In genomic region chr14:12391167-12391566, GRCm38 (mm10) we compare ENCODE assay signal across 20 mouse cellular contexts. TPM values are rescaled to one million over a fixed set of nuclear protein-coding genes. Genes with fewer than 3 reads are reported as not detected.
A peak's percentile ranks its signal among the peaks of the same experiment; 100 is the strongest.
DNase-seq lines count a peak whose midpoint lies in the region; ATAC-seq and TF ChIP-seq lines count a peak whose summit lies in the region.
"Had no signal": no experiment of that assay in that cellular context is flagged by ENCODE, and none has a peak within 500 bp of the region (broad histone marks: within the 10 kb centered on the region; RNA-seq: fewer than 3 reads in every experiment).

No protein-coding gene starts in this region.

- WGBS in hindbrain, embryonic 13.5 days: 39% methylated on average over 7 of the region's 7 CpGs
- WGBS in hindbrain, embryonic 11.5 days: 49% methylated on average over 7 of the region's 7 CpGs
- 45% methylated on average over 7 of the region's 7 CpGs for WGBS in midbrain, postnatal 0 days
- WGBS in midbrain, embryonic 15.5 days: 39% methylated on average over 7 of the region's 7 CpGs
- WGBS in stomach, embryonic 14.5 days: 62% methylated on average over 7 of the region's 7 CpGs

- no peaks in the 10 kb centered on the region for H3K36me3 ChIP-seq in hindbrain, embryonic 13.5 days
- H3K36me3 ChIP-seq in hindbrain, embryonic 11.5 days (ENCODE audit: control insufficient read depth, insufficient read depth, low read length): no peaks in the 10 kb centered on the region
- H3K36me3 ChIP-seq in midbrain, postnatal 0 days (ENCODE audit: insufficient read depth, low read length): no peaks in the 10 kb centered on the region
- no peaks in the 10 kb centered on the region for H3K36me3 ChIP-seq in midbrain, embryonic 15.5 days (replicated peaks)
- H3K36me3 ChIP-seq in stomach, embryonic 14.5 days (ENCODE audit: control insufficient read depth, insufficient read depth, low read length): no peaks in the 10 kb centered on the region
- H3K36me3 ChIP-seq: kidney, embryonic 15.5 days; liver, embryonic 13.5 days; neural tube, embryonic 12.5 days had no signal

- H3K9ac ChIP-seq in hindbrain, embryonic 13.5 days: no peak overlapping the region
- no peak overlapping the region for H3K9ac ChIP-seq in hindbrain, embryonic 11.5 days (ENCODE audit: low read depth, low read length)
- no peak overlapping the region for H3K9ac ChIP-seq in midbrain, postnatal 0 days (replicated peaks; ENCODE audit: low read length, poor library complexity, severe bottlenecking)
- H3K9ac ChIP-seq in midbrain, embryonic 15.5 days: no peak overlapping the region
- H3K9ac ChIP-seq in stomach, embryonic 14.5 days (replicated peaks; ENCODE audit: low read depth, low read length): no peak overlapping the region
- H3K9ac ChIP-seq: kidney, embryonic 15.5 days; liver, embryonic 13.5 days; neural tube, embryonic 12.5 days had no signal

- H3K4me3 ChIP-seq in hindbrain, embryonic 13.5 days: no peak overlapping the region
- no peak overlapping the region for H3K4me3 ChIP-seq in hindbrain, embryonic 11.5 days (ENCODE audit: low read depth, low read length)
- H3K4me3 ChIP-seq in midbrain, postnatal 0 days (ENCODE audit: low read depth, low read length): no peak overlapping the region
- H3K4me3 ChIP-seq in midbrain, embryonic 15.5 days: no peak overlapping the region
- no peak overlapping the region for H3K4me3 ChIP-seq in stomach, embryonic 14.5 days (ENCODE audit: low read depth, low read length)
- H3K4me3 ChIP-seq: kidney, embryonic 15.5 days; liver, embryonic 13.5 days; neural tube, embryonic 12.5 days had no signal

- peak; percentile 9; the same call in 1 of the 2 replicates for ATAC-seq in hindbrain, embryonic 13.5 days (ENCODE audit: low FRiP score)
- ATAC-seq in hindbrain, embryonic 11.5 days (ENCODE audit: low FRiP score): no peak
- ATAC-seq in midbrain, postnatal 0 days (ENCODE audit: low FRiP score): peak; percentile 29; the same call in 1 of the 2 replicates
- ATAC-seq in midbrain, embryonic 15.5 days (replicated peaks): no peak
- ATAC-seq in stomach, embryonic 14.5 days (ENCODE audit: insufficient number of reproducible peaks, insufficient read depth, low FRiP score, low read depth): 0 out of 2 replicates have a peak, but pooled peaks have one; percentile 58
- ATAC-seq: activated CD4-positive, CD25-positive, alpha-beta regulatory T cell, adult 4 months; midbrain, embryonic 16.5 days had no signal

- DNase-seq in hindbrain, embryonic 11.5 days (ENCODE audit: low spot score): no peak
- peak; percentile 28 for DNase-seq in midbrain, postnatal 0 days (ENCODE audit: low spot score)
- peak; percentile 11 for DNase-seq in fat pad, adult 2 months (ENCODE audit: extremely low read depth, low read depth, low spot score)
- no peak for DNase-seq in gastrocnemius, postnatal 25 days
- no peak for DNase-seq in right cerebral cortex, postnatal 36 days (ENCODE audit: low spot score in 2 of 2)
- DNase-seq: liver, embryonic 13.5 days; lung, postnatal 36 days; spleen, adult 18-20 months had no signal

- H3K27ac ChIP-seq in hindbrain, embryonic 13.5 days: no peak overlapping the region
- no peak overlapping the region for H3K27ac ChIP-seq in hindbrain, embryonic 11.5 days (ENCODE audit: low read depth, low read length)
- no peak overlapping the region for H3K27ac ChIP-seq in midbrain, postnatal 0 days (ENCODE audit: low read depth, low read length)
- no peak overlapping the region for H3K27ac ChIP-seq in midbrain, embryonic 15.5 days
- no peak overlapping the region for H3K27ac ChIP-seq in stomach, embryonic 14.5 days (ENCODE audit: low read length)
- H3K27ac ChIP-seq: kidney, embryonic 15.5 days; liver, embryonic 13.5 days; neural tube, embryonic 12.5 days had no signal

- no peak for TF ChIP-seq CTCF in midbrain, postnatal 0 days (IDR thresholded peaks at IDR 0.05)

- H3K9me3 ChIP-seq in hindbrain, embryonic 13.5 days: no peaks in the 10 kb centered on the region
- no peaks in the 10 kb centered on the region for H3K9me3 ChIP-seq in hindbrain, embryonic 11.5 days (ENCODE audit: control insufficient read depth, low read length)
- no peaks in the 10 kb centered on the region for H3K9me3 ChIP-seq in midbrain, postnatal 0 days (ENCODE audit: low read length)
- H3K9me3 ChIP-seq in midbrain, embryonic 15.5 days: no peaks in the 10 kb centered on the region
- H3K9me3 ChIP-seq in stomach, embryonic 14.5 days (ENCODE audit: control insufficient read depth, low read depth, low read length): no peaks in the 10 kb centered on the region
- H3K9me3 ChIP-seq: kidney, embryonic 15.5 days; liver, embryonic 13.5 days; neural tube, embryonic 12.5 days had no signal

- no peak overlapping the region for H3K4me2 ChIP-seq in hindbrain, embryonic 13.5 days
- no peak overlapping the region for H3K4me2 ChIP-seq in hindbrain, embryonic 11.5 days (replicated peaks; ENCODE audit: low read depth, low read length)
- no peak overlapping the region for H3K4me2 ChIP-seq in midbrain, postnatal 0 days (ENCODE audit: low read depth, low read length, poor library complexity, severe bottlenecking)
- no peak overlapping the region for H3K4me2 ChIP-seq in midbrain, embryonic 15.5 days
- H3K4me2 ChIP-seq in stomach, embryonic 14.5 days (replicated peaks; ENCODE audit: low read depth, low read length): no peak overlapping the region
- H3K4me2 ChIP-seq: kidney, embryonic 15.5 days; liver, embryonic 13.5 days; neural tube, embryonic 12.5 days had no signal

- H3K4me1 ChIP-seq in hindbrain, embryonic 13.5 days (replicated peaks): peaks cover 46% of the 10 kb centered on the region
- H3K4me1 ChIP-seq in hindbrain, embryonic 11.5 days (replicated peaks; ENCODE audit: control insufficient read depth, insufficient read depth, low read length): peaks cover 10% of the 10 kb centered on the region
- no peaks in the 10 kb centered on the region for H3K4me1 ChIP-seq in midbrain, postnatal 0 days (ENCODE audit: insufficient read depth, low read length)
- peaks cover 21% of the 10 kb centered on the region for H3K4me1 ChIP-seq in midbrain, embryonic 15.5 days
- H3K4me1 ChIP-seq in stomach, embryonic 14.5 days (ENCODE audit: control insufficient read depth, insufficient read depth, low read length): no peaks in the 10 kb centered on the region
- H3K4me1 ChIP-seq: liver, embryonic 13.5 days had no signal

- H3K27me3 ChIP-seq in hindbrain, embryonic 13.5 days: peaks cover 97% of the 10 kb centered on the region
- H3K27me3 ChIP-seq in hindbrain, embryonic 11.5 days (ENCODE audit: control insufficient read depth, insufficient read depth, low read length): peaks cover 80% of the 10 kb centered on the region
- H3K27me3 ChIP-seq in midbrain, postnatal 0 days (ENCODE audit: insufficient read depth, low read length): peaks cover 33% of the 10 kb centered on the region
- peaks cover 79% of the 10 kb centered on the region for H3K27me3 ChIP-seq in midbrain, embryonic 15.5 days (replicated peaks)
- H3K27me3 ChIP-seq in stomach, embryonic 14.5 days (ENCODE audit: control insufficient read depth, insufficient read depth, low read length): no peaks in the 10 kb centered on the region
- H3K27me3 ChIP-seq: liver, embryonic 13.5 days had no signal

RNA-seq across cellular contexts. Expression of gene Fezf2, which starts 43.2 kb away (rescaled TPM):
- polyA plus RNA-seq in hindbrain, embryonic 13.5 days (2015; fragmentation: Nextera tagmentation; extraction: Ambion mirVana): 0.10 and 0.74 TPM in 2 replicates
- not detected in 2 replicates for polyA plus RNA-seq in hindbrain, embryonic 11.5 days (2014; fragmentation: Nextera tagmentation; extraction: Ambion mirVana)
- total RNA-seq in midbrain, postnatal 0 days (2014; rRNA removed): 0.19 and 0.93 TPM in 2 replicates
- polyA plus RNA-seq in midbrain, postnatal 0 days (2015; fragmentation: Nextera tagmentation; extraction: Ambion mirVana): 0.70 and 1.7 TPM in 2 replicates
- 4.1 and 4.2 TPM in 2 replicates for polyA plus RNA-seq in midbrain, embryonic 15.5 days (2015; fragmentation: Nextera tagmentation; extraction: Ambion mirVana)
- not detected in 2 replicates for polyA plus RNA-seq in stomach, embryonic 14.5 days (2014; fragmentation: Nextera tagmentation; extraction: Ambion mirVana)
- total RNA-seq in gastrocnemius, postnatal 25 days (2021): not detected
- total RNA-seq: adrenal gland, postnatal 4 days; granulocyte monocyte progenitor cell, adult 5-6 weeks; MEL had no signal
- polyA plus RNA-seq: heart, embryonic 14.5 days; kidney, embryonic 15.5 days; liver, embryonic 13.5 days; neural tube, embryonic 12.5 days; testis, adult 2 months had no signal

Comparison
In these comparisons a context has a peak if more than half of its experiments do, and no peak if none do; other contexts are left out.
1. ATAC-seq: peak in hindbrain, embryonic 13.5 days (single experiment), midbrain, postnatal 0 days (single experiment) and stomach, embryonic 14.5 days (single experiment); none in hindbrain, embryonic 11.5 days (single experiment) and midbrain, embryonic 15.5 days (single experiment).
2. DNase-seq: peak in midbrain, postnatal 0 days (single experiment) and fat pad, adult 2 months (single experiment); none in hindbrain, embryonic 11.5 days (single experiment), gastrocnemius, postnatal 25 days (single experiment) and right cerebral cortex, postnatal 36 days (0 of 2).